Mouse (Mus musculus) myocyte (in vitro differentiated cells): Measurements from ENCODE around the gene Syt13. TPM values are rescaled to one million over a fixed set of nuclear protein-coding genes. Genes with fewer than 3 reads are reported as not detected.

Source experiments
- H3K27me3 ChIP-seq: one replicate; pipeline ENCODE4 v1.6.1; 2011; ENCODE audit not compliant: control insufficient read depth, insufficient read depth, insufficient read length
- H3K36me3 ChIP-seq: one replicate; pipeline ENCODE4 v1.6.1; 2011; ENCODE audit not compliant: control insufficient read depth, insufficient read depth
- H3K4me2 ChIP-seq: one replicate; pipeline ENCODE4 v1.6.1; 2011; ENCODE audit warnings: low read depth, control low read depth
- H3K4me3 ChIP-seq: one replicate; pipeline ENCODE4 v1.5.1; 2011; ENCODE audit warnings: mild to moderate bottlenecking, control low read depth, moderate library complexity
- H3K79me2 ChIP-seq: one replicate; pipeline ENCODE4 v1.6.1; 2011; ENCODE audit not compliant: control insufficient read depth, insufficient read depth
- H3ac ChIP-seq: one replicate; pipeline ENCODE4 v1.6.1; 2011; ENCODE audit not compliant: control insufficient read depth, insufficient read length
- CEBPB ChIP-seq: IDR thresholded peaks from 2 replicates; pipeline ENCODE4 v1.6.1; 2011; ENCODE audit warnings: mild to moderate bottlenecking, moderate library complexity; ENCODE audit not compliant: poor library complexity, insufficient read depth, severe bottlenecking
- E2F4 ChIP-seq: IDR thresholded peaks from one replicate; pipeline ENCODE4 v1.6.1; 2011; ENCODE audit warnings: mild to moderate bottlenecking, control low read depth, moderate library complexity; ENCODE audit not compliant: insufficient read depth
- MAX ChIP-seq: IDR thresholded peaks from one replicate; pipeline ENCODE4 v1.6.1; 2011; ENCODE audit warnings: low read depth, mild to moderate bottlenecking, control low read depth
- MYOD1 ChIP-seq, 3 experiments: IDR thresholded peaks; one replicate each; pipeline ENCODE4 v1.6.1; 2011; ENCODE audit warnings: control low read depth in 2 of 3, low read depth in 2 of 3, mild to moderate bottlenecking in 2 of 3, moderate library complexity in 1 of 3; ENCODE audit not compliant: insufficient read length in 2 of 3, control insufficient read depth in 1 of 3
- MYOG ChIP-seq, 3 experiments: IDR thresholded peaks; one replicate each; pipeline ENCODE4 v1.6.1; 2011; ENCODE audit warnings: control low read depth in 2 of 3, low read depth in 2 of 3, mild to moderate bottlenecking in 2 of 3; ENCODE audit not compliant: insufficient read length in 2 of 3, control insufficient read depth in 1 of 3, insufficient read depth in 1 of 3
- POLR2A ChIP-seq: IDR thresholded peaks from one replicate; pipeline ENCODE4 v1.6.1; 2011; ENCODE audit warnings: low read depth, mild to moderate bottlenecking, control low read depth, moderate library complexity; ENCODE audit not compliant: insufficient read length
- POLR2AphosphoS2 ChIP-seq: IDR thresholded peaks from one replicate; pipeline ENCODE4 v1.6.1; 2011; ENCODE audit warnings: low read depth, control low read depth; ENCODE audit not compliant: insufficient read length
- REST ChIP-seq: IDR thresholded peaks from one replicate; pipeline ENCODE4 v1.6.1; 2011; ENCODE audit warnings: mild to moderate bottlenecking, control low read depth, moderate library complexity; ENCODE audit not compliant: insufficient read depth, insufficient read length
- SRF ChIP-seq: IDR thresholded peaks from one replicate; pipeline ENCODE4 v1.6.1; 2011; ENCODE audit warnings: low read depth; ENCODE audit not compliant: control insufficient read depth, insufficient read length
- TCF12 ChIP-seq: IDR thresholded peaks from one replicate; pipeline ENCODE4 v1.6.1; 2011; ENCODE audit warnings: mild to moderate bottlenecking, control low read depth; ENCODE audit not compliant: poor library complexity, insufficient read depth, severe bottlenecking
- TCF3 ChIP-seq: IDR thresholded peaks from one replicate; pipeline ENCODE4 v1.6.1; 2011; ENCODE audit warnings: low read depth, control low read depth; ENCODE audit not compliant: insufficient read length
- USF1 ChIP-seq: IDR thresholded peaks from one replicate; pipeline ENCODE4 v1.6.1; 2011; ENCODE audit warnings: low read depth, mild to moderate bottlenecking, control low read depth, moderate library complexity
- polyA plus RNA-seq: library from polyadenylated mRNA; unstranded; fragments of >200 nt; fragmentation: generic; extraction: Trizol; gene quantifications from one replicate; pipeline ENCODE4 v1.2.1, GENCODE M21; 2012; ENCODE audit warnings: missing spikeins

Syt13 gene
- polyA plus RNA-seq, 1 experiment = 49.7 TPM

- Histone ChIP-seq H3K27me3 (no peaks in the 10 kb centered on the region), H3K4me2 (peak overlapping the region; percentile 65), H3ac (no peak overlapping the region)
Measured at GRCm38 (mm10) chr2:92917405-92918142, 2.7 kb downstream of the Syt13 start.

GRCm38 (mm10) chr2:92920709-92921108 is 5.8 kb downstream of the Syt13 start:
- Histone ChIP-seq H3K36me3 (peaks cover 32% of the 10 kb centered on the region), H3K4me2 (no peak overlapping the region), H3K4me3 (no peak overlapping the region), H3ac (no peak overlapping the region), H3K79me2 (peaks cover 66% of the 10 kb centered on the region), H3K27me3 (no peaks in the 10 kb centered on the region)
- TF ChIP-seq MAX (no peak), REST (no peak), TCF3 (no peak), MYOD1 (IDR thresholded peaks at IDR 0.05; ENCODE audit: control insufficient read depth in 1 of 3, insufficient read length in 2 of 3, low read depth in 2 of 3) (no peak), POLR2AphosphoS2 (no peak), CEBPB (no peak), USF1 (no peak), E2F4 (no peak), TCF12 (no peak)

More at GRCm38 (mm10) chr2:92917405-92918142, 2.7 kb downstream of the Syt13 start:
- Histone ChIP-seq H3K36me3 (peaks cover 12% of the 10 kb centered on the region), H3K79me2 (peaks cover 61% of the 10 kb centered on the region), H3K4me3 (no peak overlapping the region)
- no peak for TF ChIP-seq SRF
- TF ChIP-seq TCF12 = no peak
- no peak for TF ChIP-seq REST
- no peak for TF ChIP-seq CEBPB
- TF ChIP-seq POLR2AphosphoS2 = no peak
- peak in 2 of 3 experiments; percentile 62 to 63 for TF ChIP-seq MYOD1 (IDR thresholded peaks at IDR 0.05; ENCODE audit: control insufficient read depth in 1 of 3, insufficient read length in 2 of 3, low read depth in 2 of 3)
- no peak for TF ChIP-seq MAX

GRCm38 (mm10) chr2:92924677-92925259 is 9.9 kb downstream of the Syt13 start:
- peaks cover 30% of the 10 kb centered on the region for H3K79me2 ChIP-seq
- peaks cover 33% of the 10 kb centered on the region for H3K36me3 ChIP-seq
- H3K27me3 ChIP-seq = no peaks in the 10 kb centered on the region
- TF ChIP-seq SRF = no peak
- TF ChIP-seq REST = no peak
- no peak for TF ChIP-seq USF1
- no peak for TF ChIP-seq MAX
- no peak for TF ChIP-seq POLR2AphosphoS2
- no peak for TF ChIP-seq TCF3
- TF ChIP-seq MYOD1 (IDR thresholded peaks at IDR 0.05; ENCODE audit: control insufficient read depth in 1 of 3, insufficient read length in 2 of 3, low read depth in 2 of 3) = no peak
- no peak for TF ChIP-seq MYOG (IDR thresholded peaks at IDR 0.05; ENCODE audit: control insufficient read depth in 1 of 3, insufficient read depth in 1 of 3, insufficient read length in 2 of 3, low read depth in 2 of 3)
- TF ChIP-seq E2F4 = no peak
- no peak for TF ChIP-seq CEBPB
- TF ChIP-seq TCF12 = no peak
- no peak for TF ChIP-seq POLR2A
- H3K4me3 ChIP-seq = no peak overlapping the region
- no peak overlapping the region for H3K4me2 ChIP-seq
- H3ac ChIP-seq = no peak overlapping the region

GRCm38 (mm10) chr2:92929696-92930095 is 14.8 kb downstream of the Syt13 start:
- no peak overlapping the region for H3K4me2 ChIP-seq
- peaks cover 26% of the 10 kb centered on the region for H3K36me3 ChIP-seq
- no peak overlapping the region for H3K4me3 ChIP-seq
- no peaks in the 10 kb centered on the region for H3K27me3 ChIP-seq
- TF ChIP-seq TCF3 (no peak), SRF (no peak), CEBPB (no peak), MAX (no peak), MYOD1 (IDR thresholded peaks at IDR 0.05; ENCODE audit: control insufficient read depth in 1 of 3, insufficient read length in 2 of 3, low read depth in 2 of 3) (no peak), TCF12 (no peak), MYOG (IDR thresholded peaks at IDR 0.05; ENCODE audit: control insufficient read depth in 1 of 3, insufficient read depth in 1 of 3, insufficient read length in 2 of 3, low read depth in 2 of 3) (no peak), REST (no peak), E2F4 (no peak), POLR2AphosphoS2 (no peak), USF1 (no peak), POLR2A (no peak)
- peaks cover 11% of the 10 kb centered on the region for H3K79me2 ChIP-seq
- H3ac ChIP-seq = no peak overlapping the region

- Histone ChIP-seq H3K79me2 (peaks cover 3% of the 10 kb centered on the region), H3K27me3 (no peaks in the 10 kb centered on the region), H3K4me2 (no peak overlapping the region), H3ac (no peak overlapping the region), H3K36me3 (peaks cover 16% of the 10 kb centered on the region), H3K4me3 (no peak overlapping the region)
- TF ChIP-seq MYOD1 (IDR thresholded peaks at IDR 0.05; ENCODE audit: control insufficient read depth in 1 of 3, insufficient read length in 2 of 3, low read depth in 2 of 3) (peak in 2 of 3 experiments; percentile 27 to 65), REST (no peak), E2F4 (no peak), CEBPB (no peak), MAX (no peak), MYOG (IDR thresholded peaks at IDR 0.05; ENCODE audit: control insufficient read depth in 1 of 3, insufficient read depth in 1 of 3, insufficient read length in 2 of 3, low read depth in 2 of 3) (peak in 1 of 3 experiments; percentile 68), SRF (no peak), TCF3 (no peak), TCF12 (no peak)
Measured at GRCm38 (mm10) chr2:92931061-92931460, 16.2 kb downstream of the Syt13 start.
